Mouse (Mus musculus): ENCODE measurements around the gene Nedd9. TPM values are rescaled to one million over a fixed set of nuclear protein-coding genes. Genes with fewer than 3 reads are reported as not detected.
"Not testable (repeated sequence)": the region's sequence is repeated elsewhere in the genome, so short reads cannot be mapped to it uniquely, and the experiment has no call there.

Nedd9 gene
- polyA plus RNA-seq, 1 experiment from 2014 or later = 28.5 TPM

GRCm38 (mm10) chr13:41374886-41375285 lies 112.3 kb downstream of the Nedd9 start:
- H3K4me1 ChIP-seq = peaks cover 28% of the 10 kb centered on the region
- no peaks in the 10 kb centered on the region for H3K36me3 ChIP-seq
- H3K27me3 ChIP-seq = peaks cover 2% of the 10 kb centered on the region
- no peaks in the 10 kb centered on the region for H3K9me3 ChIP-seq
- no peak overlapping the region for H3K9ac ChIP-seq
- H3K4me3 ChIP-seq = no peak overlapping the region
- H3K27ac ChIP-seq = no peak overlapping the region
- no peak overlapping the region for H3K4me2 ChIP-seq (replicated peaks)
- no peak for ATAC-seq (ENCODE audit: low FRiP score, low read depth)
- WGBS = 93% methylated on average over 1 of the region's 1 CpGs

- WGBS = 71% methylated on average over 8 of the region's 8 CpGs
- H3K27ac ChIP-seq = no peak overlapping the region
These were observed 114.4 kb downstream of the Nedd9 start for GRCm38 (mm10) chr13:41372555-41373460.

GRCm38 (mm10) chr13:41371547-41371946 lies 115.6 kb downstream of the Nedd9 start:
- WGBS = 18% methylated on average over 3 of the region's 3 CpGs
- Histone ChIP-seq H3K36me3 (no peaks in the 10 kb centered on the region), H3K4me1 (peaks cover 22% of the 10 kb centered on the region), H3K4me2 (replicated peaks) (no peak overlapping the region), H3K9ac (no peak overlapping the region), H3K9me3 (no peaks in the 10 kb centered on the region), H3K27ac (no peak overlapping the region), H3K27me3 (peaks cover 6% of the 10 kb centered on the region; the same call in 1 of the 2 replicates), H3K4me3 (no peak overlapping the region)
- peak; percentile 72; the same call in 1 of the 2 replicates for ATAC-seq (ENCODE audit: low FRiP score, low read depth)

More at GRCm38 (mm10) chr13:41372555-41373460, 114.4 kb downstream of the Nedd9 start:
- Histone ChIP-seq H3K9ac (no peak overlapping the region), H3K4me3 (no peak overlapping the region), H3K36me3 (no peaks in the 10 kb centered on the region), H3K9me3 (no peaks in the 10 kb centered on the region), H3K4me2 (replicated peaks) (no peak overlapping the region), H3K4me1 (peaks cover 28% of the 10 kb centered on the region), H3K27me3 (peaks cover 6% of the 10 kb centered on the region; the same call in 1 of the 2 replicates)
- no peak for ATAC-seq (ENCODE audit: low FRiP score, low read depth)

GRCm38 (mm10) chr13:41368612-41369011 lies 118.5 kb downstream of the Nedd9 start:
- H3K4me1 ChIP-seq = peaks cover 37% of the 10 kb centered on the region
- no peak overlapping the region for H3K27ac ChIP-seq
- ATAC-seq (ENCODE audit: low FRiP score, low read depth) = no peak
- H3K9me3 ChIP-seq = no peaks in the 10 kb centered on the region
- H3K4me3 ChIP-seq = no peak overlapping the region
- H3K4me2 ChIP-seq (replicated peaks) = no peak overlapping the region
- H3K9ac ChIP-seq = no peak overlapping the region
- peaks cover 6% of the 10 kb centered on the region; the same call in 1 of the 2 replicates for H3K27me3 ChIP-seq
- WGBS = 85% methylated on average over 5 of the region's 5 CpGs
- H3K36me3 ChIP-seq = no peaks in the 10 kb centered on the region

GRCm38 (mm10) chr13:41367176-41367611 lies 120.0 kb downstream of the Nedd9 start:
- Histone ChIP-seq H3K4me1 (peaks cover 28% of the 10 kb centered on the region), H3K36me3 (no peaks in the 10 kb centered on the region), H3K27me3 (peaks cover 6% of the 10 kb centered on the region; the same call in 1 of the 2 replicates), H3K9me3 (no peaks in the 10 kb centered on the region), H3K4me2 (replicated peaks) (no peak overlapping the region), H3K27ac (no peak overlapping the region), H3K9ac (no peak overlapping the region), H3K4me3 (no peak overlapping the region)
- 85% methylated on average over 4 of the region's 4 CpGs for WGBS
- ATAC-seq (ENCODE audit: low FRiP score, low read depth) = no peak

- not testable (repeated sequence) for H3K4me2 ChIP-seq (replicated peaks); H3K27ac ChIP-seq; H3K4me3 ChIP-seq; ATAC-seq (ENCODE audit: low FRiP score, low read depth); H3K9ac ChIP-seq; H3K9me3 ChIP-seq; H3K36me3 ChIP-seq; H3K27me3 ChIP-seq
- H3K4me1 ChIP-seq = peaks cover 24% of the 10 kb centered on the region
- WGBS = 47% methylated on average over 1 of the region's 1 CpGs
These were observed 120.6 kb downstream of the Nedd9 start for GRCm38 (mm10) chr13:41366609-41367008.

GRCm38 (mm10) chr13:41364273-41364672 lies 122.9 kb downstream of the Nedd9 start:
- Histone ChIP-seq H3K9ac (no peak overlapping the region), H3K4me2 (replicated peaks) (no peak overlapping the region), H3K4me3 (no peak overlapping the region), H3K4me1 (peaks cover 29% of the 10 kb centered on the region), H3K27me3 (peaks cover 10% of the 10 kb centered on the region; the same call in 1 of the 2 replicates), H3K9me3 (no peaks in the 10 kb centered on the region), H3K27ac (no peak overlapping the region; the same call in 1 of the 2 replicates), H3K36me3 (no peaks in the 10 kb centered on the region)
- ATAC-seq (ENCODE audit: low FRiP score, low read depth) = no peak
- 40% methylated on average over 9 of the region's 9 CpGs for WGBS

GRCm38 (mm10) chr13:41362909-41363308 lies 124.3 kb downstream of the Nedd9 start:
- Histone ChIP-seq H3K9ac (no peak overlapping the region), H3K4me1 (peaks cover 30% of the 10 kb centered on the region), H3K4me2 (replicated peaks) (no peak overlapping the region), H3K27me3 (peaks cover 3% of the 10 kb centered on the region; the same call in 1 of the 2 replicates), H3K9me3 (no peaks in the 10 kb centered on the region), H3K27ac (no peak overlapping the region), H3K4me3 (no peak overlapping the region), H3K36me3 (no peaks in the 10 kb centered on the region)
- WGBS = 77% methylated on average over 6 of the region's 6 CpGs
- ATAC-seq (ENCODE audit: low FRiP score, low read depth) = no peak

- ATAC-seq (ENCODE audit: low FRiP score, low read depth) = no peak
- Histone ChIP-seq H3K9me3 (no peaks in the 10 kb centered on the region), H3K4me1 (peaks cover 49% of the 10 kb centered on the region), H3K4me2 (replicated peaks) (peak overlapping the region; percentile 71; the same call in 1 of the 2 replicates), H3K27ac (no peak overlapping the region), H3K9ac (no peak overlapping the region), H3K27me3 (peaks cover 3% of the 10 kb centered on the region; the same call in 1 of the 2 replicates), H3K4me3 (no peak overlapping the region), H3K36me3 (no peaks in the 10 kb centered on the region)
- 50% methylated on average over 8 of the region's 8 CpGs for WGBS
These were observed 126.8 kb downstream of the Nedd9 start for GRCm38 (mm10) chr13:41360272-41360815.

- Histone ChIP-seq H3K9me3 (no peaks in the 10 kb centered on the region), H3K4me1 (peaks cover 54% of the 10 kb centered on the region), H3K36me3 (no peaks in the 10 kb centered on the region), H3K4me2 (replicated peaks) (peak overlapping the region; percentile 71), H3K27ac (peak overlapping the region; percentile 69; the same call in 1 of the 2 replicates), H3K27me3 (peaks cover 3% of the 10 kb centered on the region; the same call in 1 of the 2 replicates), H3K9ac (peak overlapping the region; percentile 80), H3K4me3 (peak overlapping the region; percentile 66)
- no peak for ATAC-seq (ENCODE audit: low FRiP score, low read depth)
- 2% methylated on average over 16 of the region's 16 CpGs for WGBS
These were observed 127.6 kb downstream of the Nedd9 start for GRCm38 (mm10) chr13:41359330-41360215.

- Histone ChIP-seq H3K27ac (peak overlapping the region; percentile 94), H3K9me3 (no peaks in the 10 kb centered on the region), H3K27me3 (peaks cover 3% of the 10 kb centered on the region; the same call in 1 of the 2 replicates), H3K4me2 (replicated peaks) (peak overlapping the region; percentile 71), H3K36me3 (no peaks in the 10 kb centered on the region), H3K9ac (peak overlapping the region; percentile 80), H3K4me1 (peaks cover 54% of the 10 kb centered on the region), H3K4me3 (peak overlapping the region; percentile 66)
- ATAC-seq (ENCODE audit: low FRiP score, low read depth) = peak; percentile 98
- under 1% methylated on average over 42 of the region's 42 CpGs for WGBS
These were observed 128.5 kb downstream of the Nedd9 start for GRCm38 (mm10) chr13:41358480-41359180.
